Mouse (Mus musculus) C2C12 (cell line): ENCODE measurements around the gene Efcab11.

Experiments used
- CEBPB ChIP-seq: IDR thresholded peaks from one replicate; pipeline ENCODE4 v1.6.1; 2011; ENCODE audit warnings: low read depth, mild to moderate bottlenecking, control low read depth, moderate library complexity
- CTCF ChIP-seq: IDR thresholded peaks from one replicate; pipeline ENCODE4 v1.5.1; 2011; ENCODE audit not compliant: control insufficient read depth, insufficient read depth, insufficient read length
- MAX ChIP-seq: IDR thresholded peaks from one replicate; pipeline ENCODE4 v1.6.1; 2011; ENCODE audit warnings: mild to moderate bottlenecking, control low read depth
- MYOD1 ChIP-seq: IDR thresholded peaks from one replicate; pipeline ENCODE4 v1.6.1; 2011; ENCODE audit warnings: low read depth; ENCODE audit not compliant: control insufficient read depth, insufficient read length
- MYOG ChIP-seq: IDR thresholded peaks from one replicate; pipeline ENCODE4 v1.6.1; 2011; ENCODE audit not compliant: control insufficient read depth, insufficient read length; ENCODE audit errors: extremely low read depth
- USF1 ChIP-seq: IDR thresholded peaks from one replicate; pipeline ENCODE4 v1.6.1; 2011; ENCODE audit warnings: low read depth, mild to moderate bottlenecking, control low read depth, moderate library complexity

GRCm38 (mm10) chr12:99883713-99884105, 530 bp downstream of the Efcab11 start:
- TF ChIP-seq CTCF: no peak
- no peak for TF ChIP-seq MYOG
- no peak for TF ChIP-seq MYOD1
- no peak for TF ChIP-seq MAX
- TF ChIP-seq USF1: no peak
- no peak for TF ChIP-seq CEBPB
